ENCODE assay signal across 11 mouse cellular contexts in the genomic region with DNA sequence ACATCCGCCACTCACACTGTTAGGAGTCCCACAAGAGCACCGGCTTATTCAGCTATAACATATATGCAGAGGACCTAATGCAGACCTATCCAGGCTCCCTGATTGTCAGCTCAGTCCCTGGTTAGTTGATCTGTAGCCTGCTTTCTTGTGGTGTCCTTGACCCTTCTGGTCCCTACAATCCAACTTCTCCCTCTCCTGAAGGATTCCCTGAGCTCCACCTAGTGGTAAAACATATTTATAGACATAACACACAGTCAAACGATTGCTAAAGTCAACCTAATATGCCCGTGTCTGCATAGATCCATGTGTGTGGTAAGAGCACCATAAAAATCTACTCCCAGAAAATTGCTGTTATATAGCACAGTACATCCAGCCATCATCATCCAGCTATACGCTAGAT. TPM values are rescaled to one million over a fixed set of nuclear protein-coding genes. Genes with fewer than 3 reads are reported as not detected.
DNase-seq lines count a peak whose midpoint lies in the region; ATAC-seq lines count a peak whose summit lies in the region.
"Had no signal": no experiment of that assay in that cellular context is flagged by ENCODE, and none has a peak within 500 bp of the region (broad histone marks: within the 10 kb centered on the region; RNA-seq: fewer than 3 reads in every experiment).

No protein-coding gene starts in this region.

- peak; percentile 47; the same call in 1 of the 2 replicates for ATAC-seq in hindbrain, embryonic 11.5 days (ENCODE audit: low FRiP score)
- ATAC-seq in hindbrain, embryonic 16.5 days = no peak
- ATAC-seq in forebrain, embryonic 16.5 days = 0 out of 2 replicates have a peak, but pooled peaks have one; percentile 39
- no peak for ATAC-seq in erythroid progenitor cell, adult 5-6 weeks (replicated peaks; ENCODE audit: low FRiP score, poor library complexity, severe bottlenecking)

- H3K4me1 ChIP-seq in hindbrain, embryonic 11.5 days (replicated peaks; ENCODE audit: control insufficient read depth, insufficient read depth, low read length) = no peaks in the 10 kb centered on the region
- H3K4me1 ChIP-seq in hindbrain, embryonic 16.5 days (ENCODE audit: control insufficient read depth, insufficient read depth, low read depth, low read length) = no peaks in the 10 kb centered on the region; the same call in 1 of the 2 replicates
- H3K4me1 ChIP-seq in forebrain, embryonic 16.5 days (replicated peaks; ENCODE audit: control insufficient read depth, insufficient read depth, low read length) = no peaks in the 10 kb centered on the region
- H3K4me1 ChIP-seq: heart, embryonic 12.5 days had no signal

- DNase-seq in hindbrain, embryonic 11.5 days (ENCODE audit: low spot score) = peak; percentile 29
- DNase-seq in 416B (ENCODE audit: low read depth) (peak; percentile 40), ZHBTc4 (ENCODE audit: low read depth, low spot score) (peak; percentile 45)
- DNase-seq in ovary, postnatal 10 days (ENCODE audit: low spot score) = no peak
- DNase-seq in right cerebral cortex, postnatal 14 days = no peak
- DNase-seq: lung, postnatal 4 days; right cerebral cortex, adult 18-20 months had no signal

- no peak overlapping the region for H3K27ac ChIP-seq in hindbrain, embryonic 11.5 days (ENCODE audit: low read depth, low read length)
- H3K27ac ChIP-seq in hindbrain, embryonic 16.5 days (ENCODE audit: low read depth, low read length) = no peak overlapping the region
- H3K27ac ChIP-seq in forebrain, embryonic 16.5 days (ENCODE audit: low read length) = no peak overlapping the region

- no peak overlapping the region for H3K4me2 ChIP-seq in hindbrain, embryonic 11.5 days (replicated peaks; ENCODE audit: low read depth, low read length)
- no peak overlapping the region for H3K4me2 ChIP-seq in hindbrain, embryonic 16.5 days (ENCODE audit: low read length)
- H3K4me2 ChIP-seq in forebrain, embryonic 16.5 days (ENCODE audit: low read length) = no peak overlapping the region
- H3K4me2 ChIP-seq: heart, embryonic 12.5 days had no signal

- H3K27me3 ChIP-seq in hindbrain, embryonic 11.5 days (ENCODE audit: control insufficient read depth, insufficient read depth, low read length) = no peaks in the 10 kb centered on the region
- H3K27me3 ChIP-seq in hindbrain, embryonic 16.5 days (replicated peaks; ENCODE audit: control insufficient read depth, insufficient read depth, low read length) = no peaks in the 10 kb centered on the region
- H3K27me3 ChIP-seq in forebrain, embryonic 16.5 days (replicated peaks; ENCODE audit: control insufficient read depth, insufficient read depth, low read length) = no peaks in the 10 kb centered on the region
- H3K27me3 ChIP-seq: heart, embryonic 12.5 days had no signal

- 73% methylated on average over 5 of the region's 5 CpGs for WGBS in hindbrain, embryonic 11.5 days
- WGBS in hindbrain, embryonic 16.5 days = 66% methylated on average over 5 of the region's 5 CpGs
- WGBS in forebrain, embryonic 16.5 days = 69% methylated on average over 5 of the region's 5 CpGs

- no peak overlapping the region for H3K4me3 ChIP-seq in hindbrain, embryonic 11.5 days (ENCODE audit: low read depth, low read length)
- H3K4me3 ChIP-seq in hindbrain, embryonic 16.5 days (ENCODE audit: low read length) = no peak overlapping the region
- H3K4me3 ChIP-seq in forebrain, embryonic 16.5 days (replicated peaks; ENCODE audit: low read length) = no peak overlapping the region
- H3K4me3 ChIP-seq: heart, embryonic 12.5 days had no signal

- H3K9me3 ChIP-seq in hindbrain, embryonic 11.5 days (ENCODE audit: control insufficient read depth, low read length) = no peaks in the 10 kb centered on the region
- H3K9me3 ChIP-seq in hindbrain, embryonic 16.5 days (ENCODE audit: control insufficient read depth, low read length) = no peaks in the 10 kb centered on the region
- H3K9me3 ChIP-seq in forebrain, embryonic 16.5 days (ENCODE audit: control insufficient read depth, low read length) = no peaks in the 10 kb centered on the region
- H3K9me3 ChIP-seq: heart, embryonic 12.5 days had no signal

- H3K36me3 ChIP-seq in hindbrain, embryonic 11.5 days (ENCODE audit: control insufficient read depth, insufficient read depth, low read length) = no peaks in the 10 kb centered on the region
- H3K36me3 ChIP-seq in hindbrain, embryonic 16.5 days (ENCODE audit: control insufficient read depth, insufficient read depth, low read length) = no peaks in the 10 kb centered on the region
- no peaks in the 10 kb centered on the region for H3K36me3 ChIP-seq in forebrain, embryonic 16.5 days (ENCODE audit: control insufficient read depth, insufficient read depth)
- H3K36me3 ChIP-seq: heart, embryonic 12.5 days had no signal

- no peak overlapping the region for H3K9ac ChIP-seq in hindbrain, embryonic 11.5 days (ENCODE audit: low read depth, low read length)
- no peak overlapping the region for H3K9ac ChIP-seq in hindbrain, embryonic 16.5 days (ENCODE audit: low read depth, low read length)
- H3K9ac ChIP-seq in forebrain, embryonic 16.5 days (replicated peaks; ENCODE audit: low read depth, low read length) = no peak overlapping the region
- H3K9ac ChIP-seq: heart, embryonic 12.5 days had no signal

RNA-seq across cellular contexts. Expression of gene Tph2, which starts 37.5 kb away (rescaled TPM):
- 0.57 and 1.7 TPM in 2 replicates for polyA plus RNA-seq in hindbrain, embryonic 11.5 days (2014; fragmentation: Nextera tagmentation; extraction: Ambion mirVana)
- polyA plus RNA-seq in hindbrain, embryonic 16.5 days (2015; fragmentation: Nextera tagmentation; extraction: Ambion mirVana) = 10.9 and 13.8 TPM in 2 replicates
- polyA plus RNA-seq in forebrain, embryonic 16.5 days (2015; fragmentation: Nextera tagmentation; extraction: Ambion mirVana) = 0.24 and 0.25 TPM in 2 replicates
- total RNA-seq in erythroid progenitor cell, adult 5-6 weeks (2015; ENCODE audit: low replicate concordance) = not detected in 2 replicates
- total RNA-seq in erythroid progenitor cell, adult 5-6 weeks (2017; ENCODE audit: low replicate concordance) = not detected in 2 replicates
- polyA plus RNA-seq: heart, embryonic 12.5 days had no signal

Comparison
In these comparisons a context has a peak if more than half of its experiments do, and no peak if none do; other contexts are left out.
1. ATAC-seq: peak in hindbrain, embryonic 11.5 days (single experiment) and forebrain, embryonic 16.5 days (single experiment); none in hindbrain, embryonic 16.5 days (single experiment) and erythroid progenitor cell, adult 5-6 weeks (single experiment).
2. DNase-seq: peak in hindbrain, embryonic 11.5 days (single experiment), 416B (single experiment) and ZHBTc4 (single experiment); none in ovary, postnatal 10 days (single experiment) and right cerebral cortex, postnatal 14 days (single experiment).